Mouse (Mus musculus) heart, postnatal 0 days (tissue): Measurements from ENCODE around the gene Thrb.

Source experiments
- CTCF ChIP-seq: IDR thresholded peaks from 2 replicates; pipeline ENCODE4 v1.5.1; 2016; ENCODE audit warnings: antibody characterized with exemption, control low read depth, low read depth
- EP300 ChIP-seq: IDR thresholded peaks from 2 replicates; pipeline ENCODE4 v1.6.1; 2016; ENCODE audit warnings: antibody characterized with exemption, low read depth

DNA sequence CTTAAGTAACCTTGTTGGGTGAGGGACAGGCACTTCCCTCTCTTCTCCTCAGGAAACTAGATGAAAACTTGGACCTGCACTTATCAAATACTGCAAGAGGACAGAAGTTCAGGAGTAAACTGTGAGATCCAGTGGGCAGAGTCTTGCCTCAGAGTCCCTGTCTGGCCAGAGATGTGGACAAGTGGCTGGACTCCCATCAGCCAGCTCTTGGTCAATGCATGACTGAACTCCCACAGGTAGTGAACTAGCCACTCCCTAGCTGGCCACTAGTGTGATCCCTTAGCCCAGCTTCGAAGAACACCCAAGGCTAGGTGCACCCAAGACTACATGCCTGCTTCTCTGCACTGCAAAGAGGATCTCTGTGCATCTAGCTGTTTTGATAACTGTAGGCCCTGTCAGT lies 234.7 kb downstream of the Thrb start:
- TF ChIP-seq CTCF (no peak), EP300 (no peak)
